Mouse (Mus musculus): ENCODE results near the gene Dcun1d1. TPM values are rescaled to one million over a fixed set of nuclear protein-coding genes. Genes with fewer than 3 reads are reported as not detected.

The Dcun1d1 gene
- total RNA-seq, 4 experiments from 2014 or later: 74.5 to 85.3 (median 77.8) TPM

DNA sequence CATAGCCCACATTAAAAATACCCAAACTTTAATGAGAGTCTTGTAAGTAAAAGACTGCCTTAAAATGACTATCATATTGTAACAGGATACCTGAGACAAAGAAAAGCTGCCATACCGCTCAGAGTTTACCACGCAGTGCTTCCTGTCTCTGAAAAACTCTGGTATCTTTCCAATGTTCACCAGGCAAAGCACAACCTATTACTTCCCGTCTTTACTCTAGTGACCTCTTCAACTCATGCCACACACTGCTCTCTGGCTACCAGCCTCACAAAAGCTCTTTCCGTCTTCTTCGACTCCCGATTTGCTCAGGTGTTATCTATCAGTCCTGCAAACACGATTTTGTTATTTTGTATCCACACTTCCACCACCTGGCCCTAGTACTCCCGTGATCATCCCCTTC lies 7.4 kb downstream of the Dcun1d1 start:
- DNase-seq: no peak

DNA sequence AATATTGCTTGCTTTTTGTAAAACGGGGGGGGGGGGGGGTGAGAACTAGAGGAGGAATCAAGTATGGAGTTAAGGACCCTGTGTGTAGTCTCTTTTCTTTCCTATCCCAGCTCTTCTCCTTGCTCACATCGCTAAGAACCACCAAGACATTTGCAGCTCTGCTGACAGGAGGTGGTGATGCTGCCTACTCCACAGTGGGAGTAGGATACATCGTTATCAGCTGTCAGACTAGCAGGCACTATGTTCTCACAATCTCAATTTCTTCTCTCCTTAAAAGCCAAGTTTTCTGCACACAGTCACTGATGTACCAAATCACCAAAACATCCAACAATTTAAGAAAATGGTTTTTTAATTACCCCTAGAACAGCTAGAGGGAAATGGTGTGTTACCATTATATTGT lies 7.8 kb downstream of the Dcun1d1 start:
- no peak for DNase-seq

DNA sequence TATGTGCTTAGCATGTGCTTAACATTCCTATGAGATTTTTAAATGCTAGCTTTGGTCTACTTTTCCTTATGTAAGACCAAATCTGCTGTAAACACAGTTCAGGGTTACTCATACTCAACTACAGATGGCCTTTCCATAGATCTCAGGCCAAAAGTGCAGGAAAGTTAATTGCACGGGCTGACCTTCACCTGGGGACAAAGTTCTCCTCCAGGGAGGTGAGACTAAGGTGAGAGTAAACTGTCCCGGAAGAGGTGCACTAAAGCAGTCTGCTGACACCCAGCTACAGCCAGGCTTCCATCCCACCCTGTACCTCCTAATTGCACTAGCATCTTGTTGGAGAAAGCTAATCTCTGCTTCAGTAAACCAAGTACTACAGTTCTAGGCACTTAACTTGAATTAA lies 11.4 kb downstream of the Dcun1d1 start:
- DNase-seq: no peak

DNA sequence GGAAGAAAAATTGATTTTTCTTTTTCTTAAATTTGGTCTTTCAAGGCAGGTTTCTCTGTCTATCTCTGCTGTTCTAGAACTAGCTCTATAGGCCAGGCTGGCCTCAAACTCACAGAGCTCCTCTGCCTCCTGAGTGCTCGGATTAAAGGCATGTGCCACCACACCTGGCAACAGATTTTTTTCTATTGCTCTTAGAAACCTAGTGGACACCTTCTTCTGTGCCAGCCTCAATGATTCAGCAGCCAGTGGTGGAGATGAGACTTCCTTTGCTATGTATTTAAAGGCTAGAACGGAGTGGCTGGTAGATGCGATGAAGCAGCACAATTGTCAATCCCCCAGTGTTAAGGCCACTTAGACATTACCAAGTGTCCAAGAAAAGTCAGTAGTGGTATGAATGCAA lies 13.2 kb downstream of the Dcun1d1 start:
- DNase-seq: no peak

DNA sequence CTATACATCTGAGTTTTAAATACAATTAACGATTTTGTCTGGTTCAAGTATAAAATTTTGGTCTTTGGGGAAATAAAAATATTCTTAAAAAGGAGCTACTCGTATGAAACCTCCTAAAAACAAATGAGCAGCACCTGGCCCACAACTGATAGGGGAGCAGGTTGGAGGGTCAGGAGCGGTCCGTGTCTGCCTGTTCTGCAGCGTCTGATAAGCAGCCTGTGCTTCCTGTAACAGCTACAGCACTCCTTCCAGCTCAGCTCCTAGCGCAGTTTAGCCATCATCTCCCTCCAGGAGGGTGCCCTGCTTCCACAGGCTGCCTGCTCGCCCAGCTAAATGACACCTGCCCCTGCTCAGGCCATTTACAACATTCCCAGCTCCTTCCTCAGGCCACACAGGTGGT lies 13.8 kb downstream of the Dcun1d1 start:
- DNase-seq: no peak

DNA sequence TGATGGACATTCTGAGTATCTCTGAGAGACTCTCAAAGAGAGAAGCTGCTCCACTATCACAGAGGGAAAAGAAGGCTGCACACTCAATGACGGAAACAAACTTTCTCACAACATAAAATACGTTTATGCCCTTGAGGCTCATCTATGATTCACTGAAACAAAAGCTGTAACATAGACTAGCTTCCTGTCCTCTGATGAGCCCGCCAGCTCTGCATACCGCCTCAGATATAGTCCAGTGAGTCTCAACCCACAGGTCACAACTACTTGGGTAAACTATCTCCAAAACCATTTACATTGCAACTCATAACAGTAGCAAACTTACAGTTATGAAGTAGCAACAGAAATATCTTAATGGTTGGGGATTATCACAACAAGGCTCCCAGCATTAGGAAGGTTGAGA lies 14.7 kb downstream of the Dcun1d1 start:
- no peak for DNase-seq

DNA sequence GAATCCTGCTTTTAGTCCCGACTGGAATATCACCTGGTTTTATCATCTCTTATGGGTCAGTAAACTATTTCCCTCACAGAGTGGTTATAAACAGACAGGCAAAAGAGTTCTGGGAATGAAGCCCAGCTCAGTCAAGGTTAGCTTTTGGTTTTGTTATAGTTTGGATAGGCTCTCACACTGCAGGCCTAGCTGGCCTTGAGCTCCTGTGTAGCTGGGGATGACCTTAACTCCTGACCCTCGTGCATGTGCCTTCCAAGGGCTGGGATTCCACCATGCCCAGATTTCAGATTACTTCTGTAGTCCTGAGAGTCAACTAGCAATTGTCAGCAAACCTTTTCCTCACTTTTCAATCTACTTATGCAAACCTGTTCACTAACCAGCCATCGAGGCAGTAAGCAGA lies 19.0 kb downstream of the Dcun1d1 start:
- DNase-seq: peak; percentile 78

DNA sequence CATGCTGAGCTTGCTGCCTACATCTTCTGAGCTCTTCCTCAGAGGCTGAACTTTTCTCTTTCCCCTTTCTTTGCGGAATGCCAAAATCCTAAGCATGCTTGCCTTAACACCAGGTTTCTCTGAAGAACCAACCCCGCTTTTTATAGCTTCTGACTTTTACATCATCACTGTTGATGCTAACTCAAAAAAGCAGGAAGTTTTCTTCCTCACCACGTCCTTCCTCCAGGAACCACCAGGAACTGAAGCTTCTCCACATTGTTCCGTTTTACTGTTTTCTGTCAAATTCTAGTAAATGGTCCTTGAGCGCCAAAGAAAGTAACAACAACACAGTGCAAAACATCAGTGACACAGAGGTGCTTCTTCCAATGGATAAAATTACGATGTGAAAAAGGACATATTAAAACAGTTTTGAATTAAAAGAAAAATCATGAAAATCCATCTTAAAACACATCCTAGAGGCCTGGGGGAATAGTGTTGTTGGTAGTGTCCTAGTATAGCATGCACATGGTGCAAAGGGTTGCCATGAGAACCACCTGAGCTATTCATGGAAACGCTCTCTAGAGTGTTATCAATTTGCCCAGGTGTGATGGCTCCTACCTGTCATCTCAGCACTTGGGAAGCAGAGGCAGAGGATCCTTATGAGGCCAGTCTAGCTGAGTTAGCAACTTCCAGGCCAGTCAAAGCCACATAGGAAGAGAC lies 28.1 kb downstream of the Dcun1d1 start:
- no peak for DNase-seq

DNA sequence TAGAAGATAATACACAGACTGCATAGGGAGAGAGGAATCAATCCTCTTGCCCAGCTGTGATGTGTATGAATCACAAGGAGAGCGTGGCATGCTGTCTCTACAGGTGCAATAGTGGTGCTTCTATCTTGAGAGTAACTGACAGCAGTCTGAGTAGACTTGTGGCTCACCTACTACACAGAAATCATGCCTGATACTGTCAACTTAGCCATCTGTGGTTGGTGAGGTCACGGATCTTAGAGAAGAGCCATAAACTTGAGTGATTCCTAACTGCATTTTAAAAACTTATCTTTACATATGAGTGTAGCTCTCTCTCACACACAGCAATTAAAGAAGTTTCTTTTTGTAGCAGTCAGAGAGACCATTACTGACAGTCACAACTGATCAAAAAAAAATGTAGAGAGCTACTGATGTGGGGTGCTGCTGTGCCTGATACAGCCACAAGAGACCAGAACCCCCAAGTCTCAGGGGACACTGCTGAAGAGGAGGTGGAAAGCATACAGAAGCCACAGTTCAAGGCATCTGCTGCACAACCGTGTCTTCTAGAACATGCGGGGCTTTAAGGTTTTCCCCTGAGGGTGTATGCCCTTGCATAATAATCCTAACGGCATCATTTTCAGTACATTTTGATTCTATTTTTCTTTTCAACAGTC lies 36.6 kb downstream of the Dcun1d1 start:
- DNase-seq: no peak

DNA sequence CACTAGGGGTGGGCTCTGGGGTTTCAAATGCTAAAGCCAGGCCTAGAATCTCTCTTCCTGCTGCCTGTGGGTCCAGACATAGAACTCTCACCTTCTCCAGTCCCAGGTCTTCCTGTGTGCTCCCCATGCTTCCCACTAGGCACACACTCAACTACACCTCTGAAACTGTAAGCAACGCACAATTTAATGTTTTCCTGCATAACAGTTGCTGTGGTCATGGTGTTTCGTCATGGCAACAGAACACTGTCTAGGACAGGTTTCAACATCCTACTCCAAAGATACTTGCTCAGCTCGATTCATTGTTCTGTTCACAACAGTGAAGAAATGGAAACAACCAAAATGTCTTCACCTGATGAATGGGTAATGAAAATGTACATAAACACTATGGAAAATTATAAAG lies 38.1 kb downstream of the Dcun1d1 start:
- DNase-seq: no peak

DNA sequence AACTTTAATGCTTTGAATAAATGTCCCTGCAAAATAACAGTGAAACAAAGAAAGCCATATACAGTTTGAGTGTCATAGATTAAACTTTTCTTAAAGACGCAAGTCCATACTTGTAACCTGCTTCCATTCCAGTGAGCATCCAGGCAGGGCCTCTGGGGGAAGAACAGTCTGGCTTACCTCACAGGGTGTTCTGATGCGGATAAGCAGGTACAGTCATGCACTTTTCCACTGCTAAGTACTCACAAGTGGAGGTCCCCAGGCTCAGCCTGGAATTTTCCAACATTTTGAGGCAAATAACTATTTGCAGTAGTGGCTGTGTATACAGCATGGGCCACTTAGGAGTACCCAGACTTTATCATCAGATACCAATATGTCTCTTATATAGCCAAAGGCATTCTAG lies 39.3 kb downstream of the Dcun1d1 start:
- DNase-seq: no peak

DNA sequence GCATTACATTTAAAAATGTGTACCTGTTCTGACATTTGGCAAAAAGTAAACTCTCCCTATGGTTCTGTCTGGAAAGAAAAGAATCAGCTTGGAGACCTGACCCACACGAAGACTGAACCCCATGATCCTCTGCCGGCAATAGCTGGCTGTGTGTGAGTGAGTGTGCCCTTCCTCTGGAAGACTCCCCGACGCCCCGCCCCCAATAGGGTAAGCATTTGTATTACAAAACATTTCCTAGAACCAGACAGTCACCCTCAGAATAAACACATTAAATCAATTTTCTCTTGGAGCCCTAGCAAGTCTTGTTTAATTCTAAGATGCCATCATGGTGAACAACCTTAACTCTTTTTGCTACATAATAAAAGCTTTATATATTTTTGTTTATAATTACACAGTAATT lies 44.1 kb downstream of the Dcun1d1 start:
- DNase-seq: no peak

DNA sequence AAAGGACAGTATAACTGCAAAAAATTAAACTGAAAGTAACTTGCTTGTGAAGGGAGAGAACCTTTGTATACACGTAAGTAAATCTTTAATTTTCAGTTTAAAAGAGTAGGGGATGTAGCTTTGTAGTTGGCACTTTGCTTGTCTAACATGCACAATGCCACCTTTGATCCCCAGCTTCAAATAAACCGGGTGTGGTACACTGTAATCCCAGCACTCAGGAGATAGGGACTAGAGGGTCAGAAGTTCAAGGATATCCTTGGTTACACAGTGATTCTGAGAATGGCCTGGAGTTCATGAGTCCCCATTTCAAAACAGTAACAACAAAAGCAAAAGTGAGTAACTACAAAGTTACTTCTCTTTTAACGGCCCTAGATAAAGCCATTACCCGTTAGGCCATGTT lies 46.1 kb downstream of the Dcun1d1 start:
- DNase-seq: no peak

DNA sequence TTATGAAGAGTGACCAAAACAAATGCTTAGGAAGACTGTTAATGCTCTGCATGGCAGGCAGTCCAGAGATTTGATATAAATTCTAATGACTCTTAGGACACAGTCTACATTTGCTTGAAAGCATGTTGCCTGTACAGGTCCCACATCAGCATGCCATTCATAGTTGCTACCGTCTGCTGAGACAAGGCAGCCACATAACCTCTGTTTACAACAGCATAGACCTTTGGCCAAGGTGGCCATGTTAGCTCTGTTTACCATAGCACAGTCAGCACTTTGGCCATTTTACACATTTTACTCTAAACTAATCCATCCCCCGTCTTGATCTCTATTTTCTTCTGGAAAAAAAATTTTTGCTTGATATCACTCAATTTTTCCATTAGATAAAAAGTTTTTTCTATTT lies 47.7 kb downstream of the Dcun1d1 start:
- no peak for DNase-seq

DNA sequence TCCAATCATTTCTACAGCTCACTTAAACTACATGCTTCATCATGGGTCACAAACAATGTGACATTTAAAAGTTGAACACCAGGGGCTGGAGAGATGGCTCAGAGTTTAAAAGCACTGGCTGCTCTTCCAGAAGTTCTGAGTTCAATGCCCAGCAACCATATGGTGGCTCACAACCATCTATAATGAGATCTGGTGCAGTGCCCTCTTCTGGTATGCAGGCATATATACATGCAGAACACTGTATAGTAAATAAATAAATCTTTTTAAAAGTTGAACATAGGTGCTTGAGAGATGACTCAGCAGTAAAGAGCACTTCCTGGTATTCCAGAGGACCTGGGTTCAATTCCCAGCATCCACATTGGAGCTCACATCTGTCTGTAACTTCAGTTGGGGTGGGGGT lies 54.0 kb downstream of the Dcun1d1 start:
- DNase-seq: no peak

DNA sequence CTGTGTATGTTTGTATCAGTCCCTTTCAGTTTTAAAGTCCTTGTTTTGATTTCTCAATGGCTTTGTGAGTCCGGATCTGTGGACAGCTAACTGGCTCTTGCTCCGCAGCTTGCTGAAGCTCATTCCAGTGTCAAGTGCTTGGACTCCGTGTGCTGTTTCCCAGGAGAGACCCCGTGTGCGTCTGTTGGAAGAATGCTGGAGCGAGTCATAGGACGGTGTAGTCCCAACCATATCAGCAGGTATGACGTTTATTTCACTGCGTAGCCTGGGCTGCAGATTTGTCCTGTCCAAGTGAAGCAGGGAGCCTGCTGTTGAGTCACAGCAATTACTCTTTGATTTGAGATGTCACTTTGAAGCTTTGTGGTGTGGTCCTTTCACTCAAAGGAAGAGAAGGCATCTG lies 87.9 kb downstream of the Dcun1d1 start:
- DNase-seq: no peak

Other genes starting within 250 kb of the Dcun1d1 start
- gene Atp11b, start 183.3 kb downstream of the Dcun1d1 start, total RNA-seq (2022): 10 to 100 TPM; 37.7 to 55.2 (median 47.5) TPM
- 100 to 1,000 TPM in 2 of 4 experiments, 10 to 100 TPM in 2; 86.4 to 114 (median 101) TPM for gene Mccc1, start 63.2 kb upstream of the Dcun1d1 start, total RNA-seq (2022)
- under 1 TPM in 3 of 4 experiments, not detected in 1; 0.08 to 0.12 (median 0.10) TPM for gene Ccdc144b, start 116.1 kb upstream of the Dcun1d1 start, total RNA-seq (2022)
- gene Acad9, start 128.5 kb upstream of the Dcun1d1 start, total RNA-seq (2022): 10 to 100 TPM; 41.3 to 55.1 (median 46.4) TPM
- gene D3Ertd254e, start 213.6 kb upstream of the Dcun1d1 start, total RNA-seq (2022): 1 to 10 TPM; 7.2 to 10.0 (median 8.4) TPM

Measured in adrenal gland, adult 8-10 months (tissue).